Mouse (Mus musculus): ENCODE measurements around the gene Timm44. TPM values are rescaled to one million over a fixed set of nuclear protein-coding genes. Genes with fewer than 3 reads are reported as not detected.

The Timm44 gene
- polyA plus RNA-seq, 1 experiment from 2014 or later = 77.0 TPM

GRCm38 (mm10) chr8:4305838-4306237 is 30.1 kb upstream of the Timm44 start:
- Histone ChIP-seq H3K9ac (no peak overlapping the region), H3K36me3 (ENCODE audit: insufficient read depth) (peaks cover 96% of the 10 kb centered on the region), H3K9me3 (ENCODE audit: low read depth, low read length) (no peaks in the 10 kb centered on the region), H3K27me3 (ENCODE audit: insufficient read depth, low read length) (no peaks in the 10 kb centered on the region), H3K4me2 (no peak overlapping the region), H3K4me3 (ENCODE audit: low read depth, low read length) (no peak overlapping the region), H3K4me1 (ENCODE audit: insufficient read depth) (no peaks in the 10 kb centered on the region), H3K27ac (ENCODE audit: low read depth) (no peak overlapping the region)
- 86% methylated on average over 2 of the region's 2 CpGs for WGBS
- DNase-seq (no peak), ATAC-seq (ENCODE audit: insufficient read depth) (no peak)
- TF ChIP-seq CTCF (IDR thresholded peaks at IDR 0.05; ENCODE audit: low read depth) = no peak

DNA sequence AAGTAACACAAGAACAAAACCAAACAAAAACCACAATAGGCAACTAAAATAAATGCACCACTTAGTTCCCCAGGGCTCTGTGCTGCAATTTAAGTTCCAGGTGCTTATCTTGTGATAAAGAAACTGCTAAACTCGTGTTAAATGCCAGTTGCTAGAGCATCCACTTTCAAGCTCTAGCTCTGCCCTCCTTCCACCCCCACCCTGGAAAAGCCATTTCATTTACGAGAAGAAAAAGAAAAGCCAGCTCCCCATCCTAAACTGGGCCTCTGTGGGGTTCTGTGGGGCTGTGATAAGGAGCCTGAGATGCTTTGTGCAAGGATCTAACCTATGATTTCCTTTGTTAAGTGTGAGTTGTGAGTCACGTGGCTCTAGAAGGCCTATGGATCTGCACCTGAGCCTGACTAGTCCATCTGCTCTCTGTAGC is 28.4 kb upstream of the Timm44 start:
- H3K9ac ChIP-seq = no peak overlapping the region
- H3K36me3 ChIP-seq (ENCODE audit: insufficient read depth) = peaks cover 95% of the 10 kb centered on the region
- ATAC-seq (ENCODE audit: insufficient read depth) (no peak), DNase-seq (no peak)
- no peak for TF ChIP-seq CTCF (IDR thresholded peaks at IDR 0.05; ENCODE audit: low read depth)
- no peaks in the 10 kb centered on the region for H3K4me1 ChIP-seq (ENCODE audit: insufficient read depth)
- H3K4me2 ChIP-seq = no peak overlapping the region
- no peaks in the 10 kb centered on the region for H3K9me3 ChIP-seq (ENCODE audit: low read depth, low read length)
- WGBS = 77% methylated on average over 3 of the region's 3 CpGs
- H3K27ac ChIP-seq (ENCODE audit: low read depth) = no peak overlapping the region
- H3K4me3 ChIP-seq (ENCODE audit: low read depth, low read length) = no peak overlapping the region
- H3K27me3 ChIP-seq (ENCODE audit: insufficient read depth, low read length) = no peaks in the 10 kb centered on the region

DNA sequence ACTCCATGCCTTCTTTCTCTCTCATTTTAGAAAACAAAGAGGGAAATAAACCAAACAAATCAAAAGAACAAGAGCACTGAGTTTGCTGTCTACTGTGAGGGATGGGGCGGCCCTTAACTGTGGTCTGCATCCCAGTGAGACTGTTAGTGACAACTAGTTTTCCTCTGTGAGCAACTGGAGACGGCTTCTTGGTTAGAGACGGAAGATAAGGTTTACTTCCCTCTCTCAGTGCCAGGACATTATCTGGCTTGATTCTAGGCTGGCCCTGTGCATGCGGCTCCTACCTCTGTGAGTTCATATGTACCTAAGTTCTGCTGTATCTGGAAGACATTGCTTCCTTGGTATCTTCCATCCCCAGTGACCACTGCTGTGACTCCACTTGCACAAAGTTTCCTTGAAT is 22.1 kb upstream of the Timm44 start:
- H3K9me3 ChIP-seq (ENCODE audit: low read depth, low read length) = no peaks in the 10 kb centered on the region
- H3K4me1 ChIP-seq (ENCODE audit: insufficient read depth) = no peaks in the 10 kb centered on the region
- H3K9ac ChIP-seq = no peak overlapping the region
- ATAC-seq (ENCODE audit: insufficient read depth) (no peak), DNase-seq (no peak)
- H3K27me3 ChIP-seq (ENCODE audit: insufficient read depth, low read length) = no peaks in the 10 kb centered on the region
- H3K4me3 ChIP-seq (ENCODE audit: low read depth, low read length) = no peak overlapping the region
- no peak overlapping the region for H3K4me2 ChIP-seq
- TF ChIP-seq CTCF (IDR thresholded peaks at IDR 0.05; ENCODE audit: low read depth) = no peak
- no peak overlapping the region for H3K27ac ChIP-seq (ENCODE audit: low read depth)
- 88% methylated on average over 4 of the region's 4 CpGs for whole genome bisulfite sequencing
- H3K36me3 ChIP-seq (ENCODE audit: insufficient read depth) = peaks cover 98% of the 10 kb centered on the region

DNA sequence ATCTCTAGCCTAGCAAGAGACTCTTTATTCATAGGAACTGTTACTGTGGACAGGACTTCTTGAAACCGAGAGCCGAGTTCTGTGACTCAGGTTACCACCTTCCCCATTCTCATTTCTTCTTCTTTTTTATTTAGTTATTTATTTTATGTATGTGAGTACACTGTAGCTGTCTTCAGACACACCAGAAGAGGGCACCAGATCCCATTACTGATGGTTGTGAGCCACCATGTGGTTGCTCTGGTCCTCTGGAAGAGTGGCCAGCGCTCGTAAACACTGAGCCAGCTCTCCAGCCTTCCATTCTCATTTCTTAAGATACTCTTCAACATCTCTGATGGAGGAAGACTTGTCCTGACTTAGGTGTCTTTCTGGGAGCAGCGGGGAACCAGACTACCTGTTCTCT is 17.0 kb upstream of the Timm44 start:
- 91% methylated on average over 5 of the region's 5 CpGs for WGBS

GRCm38 (mm10) chr8:4276111-4276465 is 375 bp upstream of the Timm44 start:
- H3K27ac ChIP-seq (ENCODE audit: low read depth) = peak overlapping the region; percentile 60; the same call in 1 of the 2 replicates
- H3K27me3 ChIP-seq (ENCODE audit: insufficient read depth, low read length) = no peaks in the 10 kb centered on the region
- TF ChIP-seq CTCF (IDR thresholded peaks at IDR 0.05; ENCODE audit: low read depth) = no peak
- no peaks in the 10 kb centered on the region for H3K9me3 ChIP-seq (ENCODE audit: low read depth, low read length)
- H3K36me3 ChIP-seq (ENCODE audit: insufficient read depth) = peaks cover 27% of the 10 kb centered on the region
- no peak for DNase-seq
- H3K4me3 ChIP-seq (ENCODE audit: low read depth, low read length) = peak overlapping the region; percentile 82
- no peak for ATAC-seq (ENCODE audit: insufficient read depth)
- WGBS = 25% methylated on average over 9 of the region's 9 CpGs
- no peaks in the 10 kb centered on the region; the same call in 1 of the 2 replicates for H3K4me1 ChIP-seq (ENCODE audit: insufficient read depth)
- H3K9ac ChIP-seq = peak overlapping the region; percentile 86
- H3K4me2 ChIP-seq = peak overlapping the region; percentile 81

More for the DNA sequence above, 17.0 kb upstream of the Timm44 start:
- no peak overlapping the region for H3K4me3 ChIP-seq (ENCODE audit: low read depth, low read length)
- H3K9me3 ChIP-seq (ENCODE audit: low read depth, low read length) = no peaks in the 10 kb centered on the region
- no peak overlapping the region for H3K9ac ChIP-seq
- TF ChIP-seq CTCF (IDR thresholded peaks at IDR 0.05; ENCODE audit: low read depth) = 0 out of 2 replicates have a peak, but pooled peaks have one; percentile 7
- no peak overlapping the region for H3K27ac ChIP-seq (ENCODE audit: low read depth)
- ATAC-seq (ENCODE audit: insufficient read depth) = no peak
- DNase-seq = no peak
- no peaks in the 10 kb centered on the region for H3K27me3 ChIP-seq (ENCODE audit: insufficient read depth, low read length)
- H3K4me2 ChIP-seq = no peak overlapping the region
- peaks cover 98% of the 10 kb centered on the region for H3K36me3 ChIP-seq (ENCODE audit: insufficient read depth)
- H3K4me1 ChIP-seq (ENCODE audit: insufficient read depth) = no peaks in the 10 kb centered on the region

DNA sequence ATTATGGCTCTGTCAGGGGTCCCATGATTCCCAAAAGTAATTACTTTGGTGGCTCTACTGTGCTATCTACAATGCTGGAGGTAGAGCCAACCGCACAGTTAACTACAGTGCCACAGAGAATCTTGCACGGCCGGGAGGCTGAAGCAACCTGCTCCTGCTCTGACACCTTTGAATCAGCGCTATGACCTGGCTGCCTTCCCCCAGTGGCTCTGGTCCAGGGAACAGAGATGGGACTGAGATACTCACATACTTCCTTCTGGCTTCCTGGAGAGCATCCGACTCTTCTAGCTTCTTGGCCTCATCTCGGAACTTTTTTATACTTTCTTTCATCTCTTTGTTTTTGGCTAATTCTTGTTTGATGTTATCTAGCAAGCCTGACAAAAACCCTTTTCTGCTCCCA is 6.1 kb downstream of the Timm44 start:
- H3K4me3 ChIP-seq (ENCODE audit: low read depth, low read length) = no peak overlapping the region
- no peak for DNase-seq
- no peak for TF ChIP-seq CTCF (IDR thresholded peaks at IDR 0.05; ENCODE audit: low read depth)
- no peaks in the 10 kb centered on the region for H3K4me1 ChIP-seq (ENCODE audit: insufficient read depth)
- no peak overlapping the region for H3K4me2 ChIP-seq
- no peak overlapping the region for H3K27ac ChIP-seq (ENCODE audit: low read depth)
- H3K9me3 ChIP-seq (ENCODE audit: low read depth, low read length) = no peaks in the 10 kb centered on the region
- WGBS = 93% methylated on average over 6 of the region's 6 CpGs
- no peak for ATAC-seq (ENCODE audit: insufficient read depth)
- peaks cover 91% of the 10 kb centered on the region for H3K36me3 ChIP-seq (ENCODE audit: insufficient read depth)
- no peaks in the 10 kb centered on the region for H3K27me3 ChIP-seq (ENCODE audit: insufficient read depth, low read length)
- H3K9ac ChIP-seq = no peak overlapping the region

DNA sequence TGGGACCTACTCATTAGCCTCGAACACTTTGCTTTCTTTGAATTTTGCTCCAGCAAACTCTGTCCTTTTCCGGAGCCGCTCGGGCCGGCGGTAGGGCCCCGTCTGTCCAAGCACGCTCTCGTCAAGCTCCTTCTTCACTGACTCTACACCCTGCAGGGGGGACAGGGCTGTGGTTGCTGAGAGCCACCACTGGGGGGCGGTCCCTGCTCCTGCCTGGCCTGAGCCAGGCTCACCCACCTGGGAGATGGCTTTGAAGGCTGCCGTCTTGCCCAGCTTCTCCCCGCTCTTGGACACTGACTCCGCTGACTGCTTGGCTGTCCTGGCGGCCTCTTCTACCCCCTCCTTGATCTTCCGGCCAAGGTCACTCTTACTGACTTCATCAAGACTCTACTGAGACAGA is 8.1 kb downstream of the Timm44 start:
- H3K4me3 ChIP-seq (ENCODE audit: low read depth, low read length) = no peak overlapping the region
- H3K4me1 ChIP-seq (ENCODE audit: insufficient read depth) = no peaks in the 10 kb centered on the region
- H3K4me2 ChIP-seq = no peak overlapping the region
- 75% methylated on average over 15 of the region's 15 CpGs for WGBS
- H3K27me3 ChIP-seq (ENCODE audit: insufficient read depth, low read length) = no peaks in the 10 kb centered on the region
- ATAC-seq (ENCODE audit: insufficient read depth) (peak; percentile 54; the same call in 1 of the 2 replicates), DNase-seq (no peak)
- no peaks in the 10 kb centered on the region for H3K9me3 ChIP-seq (ENCODE audit: low read depth, low read length)
- no peak overlapping the region for H3K27ac ChIP-seq (ENCODE audit: low read depth)
- TF ChIP-seq CTCF (IDR thresholded peaks at IDR 0.05; ENCODE audit: low read depth) = peak; percentile 50
- peaks cover 97% of the 10 kb centered on the region for H3K36me3 ChIP-seq (ENCODE audit: insufficient read depth)
- no peak overlapping the region for H3K9ac ChIP-seq

Measured in lung, embryonic 14.5 days (tissue).